Mouse (Mus musculus) megakaryocyte, embryonic 14.5 days (primary cell): ENCODE measurements around the gene Vgll3. TPM values are rescaled to one million over a fixed set of nuclear protein-coding genes. Genes with fewer than 3 reads are reported as not detected.
A peak's percentile ranks its signal among the peaks of the same experiment; 100 is the strongest.

Source experiments
- H3K27me3 ChIP-seq: replicated peaks from 2 replicates; pipeline ENCODE3; 2012; ENCODE audit warnings: inconsistent platforms
- H3K36me3 ChIP-seq: replicated peaks from 2 replicates; pipeline ENCODE3; 2012; ENCODE audit warnings: low read length, inconsistent platforms, mixed read lengths
- H3K4me1 ChIP-seq: 2 replicates; pipeline ENCODE4 v1.6.1; 2012; ENCODE audit warnings: inconsistent platforms
- H3K4me3 ChIP-seq: replicated peaks from 2 replicates; pipeline ENCODE3; 2012; ENCODE audit warnings: moderate library complexity, mild to moderate bottlenecking, inconsistent platforms
- H3K9me3 ChIP-seq: 2 replicates; pipeline ENCODE4 v1.6.1; 2012; ENCODE audit warnings: inconsistent platforms
- FLI1 ChIP-seq: IDR thresholded peaks from 2 replicates; pipeline ENCODE4 v1.6.1; 2012; ENCODE audit warnings: low read length, inconsistent platforms, mixed read lengths
- GATA1 ChIP-seq: IDR thresholded peaks from 3 replicates; pipeline ENCODE4 v1.6.1; 2012; ENCODE audit warnings: mixed read lengths, low read length, inconsistent platforms, borderline replicate concordance
- polyA plus RNA-seq: library from polyadenylated mRNA; stranded (reverse); fragments of >175 nt; gene quantifications from 2 replicates; pipeline ENCODE4 v1.2.3, GENCODE M21; 2012; ENCODE audit warnings: low replicate concordance; ENCODE audit not compliant: insufficient read depth

The Vgll3 gene
- 0.01 TPM in 1 of 2 replicates, not detected in the other for polyA plus RNA-seq

DNA sequence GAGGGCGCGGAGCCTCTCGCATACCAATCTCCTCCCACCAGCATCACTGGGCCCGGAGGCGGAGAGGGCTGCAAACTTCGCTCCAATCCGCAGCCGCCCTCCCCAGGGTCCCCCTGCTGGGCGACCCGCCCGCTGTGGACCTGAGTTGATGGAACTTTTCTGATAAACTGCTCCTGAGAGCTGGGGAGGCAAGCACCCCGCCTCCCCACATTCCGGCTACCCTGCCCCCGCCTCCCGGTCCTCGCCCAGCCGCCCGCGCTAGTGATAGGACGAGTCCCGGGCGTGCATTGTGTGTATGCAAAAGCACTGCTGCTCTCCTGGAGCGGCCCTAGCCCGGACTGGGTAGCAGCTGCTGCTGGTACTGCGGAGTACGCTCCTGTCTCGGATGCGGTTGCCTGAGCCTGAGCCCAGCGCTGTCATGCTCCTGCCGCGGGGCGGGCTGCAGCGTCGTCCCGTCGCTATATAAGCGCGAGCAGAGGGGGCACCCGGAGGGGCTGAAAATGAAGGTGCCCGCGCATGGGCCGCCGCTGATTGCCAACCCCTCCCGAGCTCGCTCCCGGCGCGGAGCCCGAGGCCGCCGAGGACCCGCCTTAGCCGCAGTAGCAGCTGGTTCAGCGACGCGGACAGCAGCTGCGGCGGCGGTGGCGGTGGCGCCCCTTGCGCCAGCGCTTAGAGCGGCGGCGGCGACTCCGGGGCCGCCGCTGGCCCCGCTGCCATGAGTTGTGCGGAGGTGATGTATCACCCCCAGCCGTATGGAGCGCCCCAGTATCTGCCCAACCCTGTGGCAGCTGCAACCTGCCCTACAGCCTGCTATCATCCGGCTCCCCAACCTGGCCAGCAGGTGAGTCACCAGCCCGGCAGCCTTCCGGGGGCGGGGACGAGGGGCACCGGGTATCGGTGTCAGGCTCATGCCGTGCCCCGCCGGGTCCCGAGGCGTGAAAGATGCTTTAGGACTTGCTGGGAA is at the start of gene Vgll3:
Gene Vgll3, plus strand, starts transcription at position 340 of the 964 bp plus-strand sequence.
- Histone ChIP-seq H3K4me3 (peak within 1 kb of the TSS; percentile 90), H3K36me3 (no peaks in the 10 kb centered on the region), H3K9me3 (no peaks in the 10 kb centered on the region), H3K27me3 (peaks cover 25% of the 10 kb centered on the region), H3K4me1 (peaks cover 11% of the 10 kb centered on the region)
- TF ChIP-seq GATA1: no peak
- no peak for TF ChIP-seq FLI1

DNA sequence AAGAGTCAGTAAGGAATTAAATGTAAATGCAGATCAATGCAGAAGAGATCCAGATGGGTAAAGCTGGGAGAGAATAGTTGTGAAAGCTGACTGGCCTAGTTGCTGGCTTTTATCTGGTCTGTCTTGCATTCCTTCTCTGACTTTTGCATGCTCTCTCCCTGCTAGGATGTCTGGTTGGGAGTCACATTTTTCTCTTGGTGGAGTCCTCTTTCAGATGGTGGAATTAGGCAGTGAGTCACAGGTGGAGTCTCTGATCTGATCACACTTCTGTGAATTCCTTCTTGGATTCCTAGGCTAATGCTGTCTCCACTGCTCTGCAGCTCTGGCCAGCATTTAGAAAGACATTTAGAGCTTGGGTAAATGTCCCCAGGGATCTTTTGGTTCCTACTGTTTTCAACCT is 49.1 kb upstream of the Vgll3 start:
- TF ChIP-seq GATA1 (no peak), FLI1 (no peak)
- H3K4me3 ChIP-seq: no peak overlapping the region
- no peaks in the 10 kb centered on the region for H3K36me3 ChIP-seq
- H3K4me1 ChIP-seq: no peaks in the 10 kb centered on the region
- peaks cover 5% of the 10 kb centered on the region; the same call in 1 of the 2 replicates for H3K9me3 ChIP-seq
- no peaks in the 10 kb centered on the region for H3K27me3 ChIP-seq

DNA sequence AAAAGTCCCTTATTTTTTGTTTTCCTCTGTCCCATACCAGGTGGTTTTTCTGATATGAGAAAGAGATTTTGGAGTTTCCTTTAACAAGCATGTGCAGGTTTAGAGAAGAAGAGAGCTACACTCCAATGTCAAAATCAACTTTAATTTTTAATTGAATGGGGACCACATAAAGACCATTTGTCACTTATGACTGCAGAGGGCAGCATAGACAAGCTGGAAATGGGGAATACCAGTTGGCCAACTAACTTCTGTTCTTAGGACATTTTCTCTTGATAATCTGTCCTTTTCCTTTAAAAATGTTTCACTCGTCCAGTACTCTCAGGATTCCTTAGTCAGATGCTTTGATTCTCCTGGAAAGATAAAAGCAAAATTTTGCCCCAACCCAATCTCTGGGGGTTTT is 29.1 kb upstream of the Vgll3 start:
- Histone ChIP-seq H3K4me1 (no peaks in the 10 kb centered on the region), H3K27me3 (no peaks in the 10 kb centered on the region), H3K9me3 (no peaks in the 10 kb centered on the region; the same call in 1 of the 2 replicates), H3K4me3 (no peak overlapping the region), H3K36me3 (no peaks in the 10 kb centered on the region)
- TF ChIP-seq FLI1 (no peak), GATA1 (no peak)

DNA sequence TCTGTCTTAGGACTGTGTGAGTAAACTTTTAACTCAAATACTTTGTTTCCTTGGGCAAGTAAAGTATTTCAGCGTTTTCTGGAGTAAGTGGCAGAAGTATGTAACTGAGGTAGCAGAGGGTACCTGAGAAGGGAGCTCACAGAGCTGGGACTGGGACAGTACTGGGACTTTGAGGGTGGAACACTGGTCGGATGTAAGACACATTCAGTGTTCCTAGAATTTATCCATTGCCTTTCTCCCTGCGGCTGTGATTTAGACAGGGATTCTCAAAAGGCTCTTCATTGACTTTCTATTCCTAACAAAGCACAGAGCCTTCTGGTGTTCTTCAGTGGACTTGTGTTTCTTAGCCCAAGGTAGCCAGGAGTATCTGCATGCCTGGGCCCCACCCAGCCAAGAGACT is 1.0 kb downstream of the Vgll3 start:
- Histone ChIP-seq H3K27me3 (peaks cover 25% of the 10 kb centered on the region), H3K4me1 (peaks cover 11% of the 10 kb centered on the region)
- TF ChIP-seq GATA1 (no peak), FLI1 (no peak)

DNA sequence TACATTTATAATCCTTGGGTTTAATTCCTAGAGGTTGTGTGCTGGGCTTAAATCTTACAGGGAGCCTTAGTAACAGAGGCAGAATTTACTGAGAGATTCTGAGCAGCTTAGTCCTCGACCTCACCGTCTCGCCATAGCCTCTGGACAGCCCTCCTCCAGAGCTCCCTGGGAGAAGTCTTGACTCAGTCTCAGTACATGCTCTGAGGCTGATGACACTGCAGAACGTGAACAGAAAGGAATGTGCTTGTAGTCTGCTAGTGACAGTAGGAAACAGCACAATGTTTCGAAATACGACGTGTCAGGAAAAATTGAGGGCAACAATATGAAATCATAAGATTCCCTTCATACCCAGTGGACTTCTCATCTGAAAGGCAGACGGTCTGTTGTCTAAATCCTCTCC is 3.7 kb downstream of the Vgll3 start:
- H3K4me1 ChIP-seq: peaks cover 11% of the 10 kb centered on the region
- peaks cover 21% of the 10 kb centered on the region for H3K27me3 ChIP-seq
- TF ChIP-seq GATA1: no peak
- TF ChIP-seq FLI1: no peak
- no peak overlapping the region for H3K4me3 ChIP-seq
- H3K9me3 ChIP-seq: no peaks in the 10 kb centered on the region
- H3K36me3 ChIP-seq: no peaks in the 10 kb centered on the region

More for the DNA sequence above, 1.0 kb downstream of the Vgll3 start:
- no peaks in the 10 kb centered on the region for H3K36me3 ChIP-seq
- H3K4me3 ChIP-seq: no peak overlapping the region
- H3K9me3 ChIP-seq: no peaks in the 10 kb centered on the region

DNA sequence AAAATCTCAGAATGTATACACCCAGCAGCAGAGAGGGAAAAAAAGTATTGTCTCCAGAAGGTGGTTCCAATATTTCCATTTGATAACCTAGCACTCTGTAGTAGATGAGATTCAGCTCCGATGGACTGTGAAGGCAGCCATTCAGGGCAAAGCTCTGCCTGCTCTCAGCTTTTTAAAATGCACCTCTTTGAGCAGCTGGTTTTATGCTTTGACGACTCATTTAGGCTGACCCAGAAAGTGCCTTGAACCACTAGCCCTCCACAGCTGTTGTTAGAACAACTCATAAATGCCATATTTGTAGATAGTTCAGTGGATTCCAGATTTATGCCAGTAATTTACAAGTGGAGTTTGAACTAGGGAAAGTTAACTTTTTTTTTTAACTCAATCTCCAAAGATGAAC is 5.7 kb downstream of the Vgll3 start:
- Histone ChIP-seq H3K4me1 (no peaks in the 10 kb centered on the region; the same call in 1 of the 2 replicates), H3K9me3 (no peaks in the 10 kb centered on the region), H3K27me3 (peaks cover 6% of the 10 kb centered on the region), H3K4me3 (no peak overlapping the region), H3K36me3 (no peaks in the 10 kb centered on the region)
- no peak for TF ChIP-seq FLI1
- TF ChIP-seq GATA1: no peak

DNA sequence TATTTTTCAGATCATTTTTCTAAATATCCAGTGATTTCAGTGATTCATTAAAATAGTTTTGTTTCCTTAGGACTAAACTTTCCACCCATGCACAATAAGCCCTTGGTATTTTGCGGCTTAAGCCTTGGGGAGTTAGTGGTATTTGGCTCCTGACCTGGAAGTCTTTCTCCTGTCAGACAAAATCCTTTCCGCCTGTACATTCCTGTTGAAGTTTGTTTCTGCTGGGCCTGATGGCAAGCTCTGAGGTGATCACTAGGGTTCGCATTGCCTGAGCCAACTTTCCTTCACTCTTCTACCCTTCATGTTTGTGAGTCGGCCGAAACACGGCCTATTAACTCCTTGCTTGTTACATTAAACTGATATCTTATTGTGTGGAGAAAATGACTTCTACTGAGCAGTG is 8.7 kb downstream of the Vgll3 start:
- H3K4me1 ChIP-seq: no peaks in the 10 kb centered on the region
- no peak for TF ChIP-seq GATA1
- TF ChIP-seq FLI1: no peak
- H3K36me3 ChIP-seq: no peaks in the 10 kb centered on the region
- H3K9me3 ChIP-seq: no peaks in the 10 kb centered on the region
- H3K4me3 ChIP-seq: no peak overlapping the region
- no peaks in the 10 kb centered on the region for H3K27me3 ChIP-seq

DNA sequence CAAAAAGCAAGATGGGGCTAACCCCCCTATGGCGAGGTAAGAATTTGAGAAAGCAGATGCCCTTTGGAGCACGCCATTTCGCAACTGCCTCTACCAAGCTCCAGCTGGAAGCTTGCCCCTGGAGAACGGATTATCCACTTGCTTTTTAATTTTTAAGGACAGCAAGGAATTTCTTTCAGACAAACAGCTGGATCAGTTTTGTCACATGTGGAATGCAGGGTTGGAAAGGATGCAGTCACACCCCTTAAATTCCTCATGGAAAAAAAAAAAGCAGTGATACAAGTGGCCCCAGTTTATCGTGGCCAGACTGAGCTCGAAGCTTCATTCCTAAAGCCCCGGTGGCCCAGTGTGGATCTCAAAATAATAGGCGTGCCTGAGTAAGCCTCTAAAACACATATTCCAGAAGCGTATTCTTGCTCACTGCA is 13.1 kb downstream of the Vgll3 start:
- Histone ChIP-seq H3K9me3 (peaks cover 5% of the 10 kb centered on the region), H3K4me3 (no peak overlapping the region), H3K4me1 (no peaks in the 10 kb centered on the region), H3K27me3 (no peaks in the 10 kb centered on the region), H3K36me3 (no peaks in the 10 kb centered on the region)
- TF ChIP-seq FLI1 (no peak), GATA1 (no peak)

DNA sequence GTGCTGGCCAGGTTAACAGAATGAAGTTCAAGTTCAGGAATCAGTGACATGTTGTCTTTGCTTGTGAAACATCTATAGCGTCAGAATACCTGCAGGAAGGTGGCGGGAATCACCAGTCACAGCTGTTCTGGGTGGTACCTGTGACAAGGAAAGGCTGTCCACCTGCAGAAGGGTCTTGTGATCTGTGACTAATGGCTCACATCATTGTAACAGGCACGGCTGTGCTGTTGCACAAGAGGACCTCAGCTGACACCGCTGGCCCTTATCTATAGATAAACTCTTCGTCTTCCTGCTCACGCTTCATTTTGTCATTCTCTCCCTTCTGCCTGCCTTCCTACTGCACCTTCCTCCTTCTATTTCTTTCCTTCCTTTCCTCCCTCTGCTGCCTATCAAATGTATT is 14.0 kb downstream of the Vgll3 start:
- H3K9me3 ChIP-seq: peaks cover 5% of the 10 kb centered on the region
- TF ChIP-seq GATA1 (no peak), FLI1 (no peak)

DNA sequence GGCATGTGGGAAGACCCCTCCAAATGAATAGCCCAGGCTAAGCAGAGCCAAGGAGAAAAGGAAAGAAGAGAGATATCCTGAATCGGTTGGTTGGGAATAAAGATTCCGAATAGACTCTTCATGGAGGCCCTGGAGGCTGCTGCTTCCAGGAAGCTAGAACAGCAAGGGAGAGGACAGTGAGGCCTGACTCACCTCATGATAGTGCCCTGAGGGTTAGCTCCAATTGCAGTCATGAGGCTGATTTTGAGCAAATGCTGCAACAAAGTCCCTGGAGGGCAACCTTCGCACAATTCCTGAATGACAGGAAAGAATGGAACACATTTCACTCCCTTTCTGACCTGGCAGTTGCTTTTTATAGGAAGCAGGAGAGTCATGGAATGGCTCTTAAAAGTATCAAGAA is 19.7 kb downstream of the Vgll3 start:
- no peak for TF ChIP-seq FLI1
- no peak for TF ChIP-seq GATA1
- H3K9me3 ChIP-seq: peaks cover 5% of the 10 kb centered on the region
- H3K27me3 ChIP-seq: no peaks in the 10 kb centered on the region
- H3K4me3 ChIP-seq: no peak overlapping the region
- no peaks in the 10 kb centered on the region for H3K4me1 ChIP-seq
- no peaks in the 10 kb centered on the region for H3K36me3 ChIP-seq

More for the DNA sequence above, 14.0 kb downstream of the Vgll3 start:
- no peaks in the 10 kb centered on the region for H3K27me3 ChIP-seq
- H3K4me3 ChIP-seq: no peak overlapping the region
- no peaks in the 10 kb centered on the region for H3K4me1 ChIP-seq
- no peaks in the 10 kb centered on the region for H3K36me3 ChIP-seq

DNA sequence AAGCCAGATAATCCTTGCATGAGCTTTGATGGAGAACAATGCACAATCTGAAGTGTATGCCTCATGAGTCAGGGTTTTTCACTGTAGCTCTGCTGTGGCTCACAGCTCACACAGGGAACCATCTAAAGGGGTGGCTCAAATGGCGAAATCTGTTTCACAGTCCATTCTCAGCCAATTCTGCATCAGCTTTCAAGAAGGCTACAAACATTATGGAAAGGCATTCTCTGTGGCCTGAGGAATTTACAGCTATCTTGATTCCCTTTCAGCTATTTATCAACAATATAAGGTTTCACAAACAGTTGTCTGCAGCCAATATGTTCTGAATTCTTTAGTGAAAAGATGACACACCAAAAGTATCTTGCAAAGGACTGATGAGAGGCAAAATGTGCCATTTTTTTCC is 35.1 kb downstream of the Vgll3 start:
- Histone ChIP-seq H3K36me3 (no peaks in the 10 kb centered on the region), H3K4me1 (no peaks in the 10 kb centered on the region), H3K4me3 (no peak overlapping the region), H3K27me3 (no peaks in the 10 kb centered on the region), H3K9me3 (no peaks in the 10 kb centered on the region)
- TF ChIP-seq FLI1 (no peak), GATA1 (no peak)
